Mouse (Mus musculus): ENCODE data around the gene Eif2b4.

The Eif2b4 gene

GRCm38 (mm10) chr5:31154152-31154553 lies 39.1 kb downstream of the Eif2b4 start, which contains the start of gene Mpv17:
Mpv17 (minus strand) TSS chr5:31154251.
- peak; percentile 86 for DNase-seq (ENCODE audit: low spot score)

GRCm38 (mm10) chr5:31153516-31154151 lies 39.6 kb downstream of the Eif2b4 start:
- DNase-seq (ENCODE audit: low spot score): no peak

GRCm38 (mm10) chr5:31151746-31152145 lies 41.5 kb downstream of the Eif2b4 start:
- no peak for DNase-seq (ENCODE audit: low spot score)

GRCm38 (mm10) chr5:31149781-31150180 lies 43.4 kb downstream of the Eif2b4 start:
- DNase-seq (ENCODE audit: low spot score): no peak

GRCm38 (mm10) chr5:31138968-31139425 lies 54.2 kb downstream of the Eif2b4 start:
- DNase-seq (ENCODE audit: low spot score): no peak

- no peak for DNase-seq (ENCODE audit: low spot score)
Observed at GRCm38 (mm10) chr5:31138241-31138967, 54.8 kb downstream of the Eif2b4 start, which contains the start of gene Ucn. Ucn (minus strand) TSS chr5:31138829.

- no peak for DNase-seq (ENCODE audit: low spot score)
Observed at GRCm38 (mm10) chr5:31137658-31138057, 55.6 kb downstream of the Eif2b4 start.
